Mouse (Mus musculus) heart, postnatal 0 days (tissue): ENCODE data around the gene Rgs9bp.

Experiments used
- CTCF ChIP-seq: IDR thresholded peaks from 2 replicates; pipeline ENCODE4 v1.5.1; 2016; ENCODE audit warnings: antibody characterized with exemption, control low read depth, low read depth
- EP300 ChIP-seq: IDR thresholded peaks from 2 replicates; pipeline ENCODE4 v1.6.1; 2016; ENCODE audit warnings: antibody characterized with exemption, low read depth

- TF ChIP-seq CTCF (peak; percentile 85), EP300 (no peak)
Observed at GRCm38 (mm10) chr7:35545881-35546280, 39.5 kb downstream of the Rgs9bp start.
